Mouse (Mus musculus) c-Kit-positive CD71-positive TER-119-positive erythroid progenitor cells, embryonic 14.5 days (primary cell): ENCODE results near the gene Get4.

ENCODE experiments used
- DNase-seq: peaks from one replicate; pipeline ENCODE4 v3.0.0-alpha.2; 2013; ENCODE audit warnings: low spot score

The Get4 gene

GRCm38 (mm10) chr5:139283460-139284180 is 31.5 kb downstream of the Get4 start:
- DNase-seq, result no peak

DNA sequence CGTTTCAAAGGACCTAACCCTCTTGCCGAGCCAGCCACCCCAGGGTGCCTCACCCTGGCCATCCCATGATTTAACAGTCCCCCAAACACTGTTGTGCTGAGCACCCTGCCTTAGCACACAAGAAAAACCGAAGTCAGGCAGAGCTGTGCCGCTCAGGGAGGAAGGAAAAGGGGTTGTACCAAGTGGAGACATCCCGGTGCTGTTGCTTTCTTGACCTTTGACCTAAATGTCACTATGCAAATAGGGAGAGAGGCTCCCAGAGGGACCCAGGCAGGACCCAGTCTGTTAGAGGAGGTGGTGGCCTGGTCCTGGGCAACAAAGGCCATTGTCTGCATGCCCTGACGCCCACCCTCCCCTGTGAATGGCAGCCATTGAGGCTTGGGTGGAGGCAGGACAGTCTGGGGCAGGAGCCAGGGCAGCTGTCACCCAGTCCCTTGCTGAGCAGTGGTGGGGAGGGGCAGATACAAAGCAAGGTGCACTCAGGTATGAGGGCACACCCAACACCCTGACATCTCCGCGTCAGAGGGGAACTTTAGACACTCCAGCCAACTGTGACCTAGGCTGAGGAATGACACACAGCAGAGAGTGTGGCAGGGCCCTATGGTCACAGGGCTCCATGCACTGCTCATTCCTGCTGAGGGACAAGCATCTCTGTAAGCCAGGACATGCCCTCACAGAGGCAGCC is 33.4 kb downstream of the Get4 start:
- DNase-seq, result no peak

- DNase-seq, result no peak
These were observed 34.2 kb downstream of the Get4 start for GRCm38 (mm10) chr5:139286142-139286941.

- peak; percentile 40 for DNase-seq
These were observed 35.0 kb downstream of the Get4 start for GRCm38 (mm10) chr5:139287099-139287498.

DNA sequence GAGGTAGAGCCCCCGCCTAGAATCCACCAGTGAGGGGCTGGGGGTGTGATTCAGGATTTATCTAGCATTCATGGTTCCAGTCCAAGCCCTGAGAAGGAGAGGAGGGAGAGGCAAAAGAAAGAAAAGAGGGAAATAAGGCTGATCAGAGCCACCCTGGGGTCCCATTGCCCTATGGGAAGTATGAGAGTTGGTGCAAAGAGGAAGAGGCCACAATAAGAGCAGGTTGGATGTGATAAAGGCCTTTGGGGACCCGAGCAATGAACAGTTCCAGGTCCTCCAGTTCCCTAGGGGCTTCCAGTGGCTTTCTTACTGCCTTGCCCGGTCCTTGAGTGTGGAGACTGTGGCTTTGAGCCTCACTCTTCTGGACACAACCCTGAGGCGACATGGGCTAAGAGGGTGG is 35.7 kb downstream of the Get4 start:
- DNase-seq, result no peak

GRCm38 (mm10) chr5:139288591-139288990 is 36.5 kb downstream of the Get4 start:
- no peak for DNase-seq

DNA sequence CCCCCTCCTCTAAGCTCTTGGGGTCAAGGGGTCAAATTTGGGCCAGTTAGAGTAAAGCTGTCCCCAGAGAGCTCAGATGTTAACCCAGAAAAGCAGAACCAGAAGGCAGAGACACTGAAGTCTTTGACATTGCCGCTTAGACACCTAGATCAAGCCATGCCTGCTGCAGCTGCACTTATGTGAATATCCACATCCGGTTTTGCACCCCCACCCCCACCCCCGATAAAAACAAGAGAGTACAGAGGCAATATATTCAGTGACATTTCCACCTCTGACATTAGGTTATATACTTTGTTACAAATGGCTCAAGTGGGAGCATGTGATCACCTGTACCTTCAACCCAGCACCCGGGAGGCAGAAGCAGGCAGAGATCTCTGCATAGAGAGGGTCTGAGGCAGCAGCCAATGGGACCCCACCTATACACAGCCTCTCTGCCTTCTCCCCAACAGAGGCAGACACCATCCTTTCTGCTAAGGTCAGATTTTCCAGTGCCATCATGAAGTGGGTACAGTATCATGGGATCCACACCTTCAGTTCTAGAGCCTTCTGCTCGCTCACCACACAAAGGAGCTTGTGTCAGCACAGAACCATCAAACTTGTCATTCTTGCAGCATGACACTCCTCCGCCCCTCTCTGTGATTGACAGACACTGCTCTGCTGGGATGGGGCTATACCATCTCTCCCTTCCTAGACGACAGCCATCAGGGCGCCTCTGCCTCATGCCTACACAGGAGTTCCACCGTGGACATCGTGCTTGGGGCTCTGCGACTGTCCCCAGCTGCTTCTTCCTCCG is 38.5 kb downstream of the Get4 start:
- no peak for DNase-seq

- DNase-seq, result no peak
These were observed 39.9 kb downstream of the Get4 start for GRCm38 (mm10) chr5:139291811-139292560.

DNA sequence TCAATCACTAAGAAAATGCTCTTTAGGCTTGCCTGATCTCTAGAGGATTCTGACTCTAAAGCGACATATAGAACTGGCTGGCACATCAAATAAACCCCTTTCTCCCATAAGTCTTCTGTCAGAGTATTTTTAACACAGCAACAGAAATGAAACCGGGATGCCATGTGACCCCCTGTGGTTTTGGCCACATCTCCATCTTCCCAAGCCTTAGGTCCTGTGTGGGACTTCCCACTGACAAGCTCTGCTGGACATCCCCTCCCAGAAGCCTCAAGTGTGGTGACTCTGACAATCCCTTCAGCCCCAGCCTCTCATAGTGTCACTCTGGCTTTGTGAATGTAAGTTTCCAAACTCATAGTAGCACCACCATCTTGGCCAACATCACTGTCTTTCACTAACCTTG is 42.0 kb downstream of the Get4 start:
- no peak for DNase-seq

DNA sequence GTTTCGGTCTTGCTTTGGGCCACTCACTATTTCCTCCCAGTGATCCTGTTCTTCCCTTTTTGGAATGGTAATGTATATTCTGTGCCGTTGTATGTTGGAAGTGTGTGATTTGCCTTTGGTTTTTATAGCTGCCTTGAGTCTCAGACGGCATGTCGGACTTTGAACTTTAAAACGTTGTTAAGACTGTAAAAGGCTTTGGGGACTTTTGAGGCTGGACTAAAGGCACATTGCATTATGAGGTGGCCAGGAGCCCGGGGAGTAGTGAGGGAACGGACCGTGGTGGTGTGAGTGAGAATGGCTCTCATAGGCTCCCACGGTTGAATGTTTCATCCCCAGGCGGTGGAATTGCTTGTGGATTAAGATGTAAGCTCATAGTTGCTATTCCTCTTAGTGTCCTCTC is 45.0 kb downstream of the Get4 start:
- DNase-seq, result no peak

GRCm38 (mm10) chr5:139297745-139298144 is 45.6 kb downstream of the Get4 start:
- DNase-seq, result no peak

DNA sequence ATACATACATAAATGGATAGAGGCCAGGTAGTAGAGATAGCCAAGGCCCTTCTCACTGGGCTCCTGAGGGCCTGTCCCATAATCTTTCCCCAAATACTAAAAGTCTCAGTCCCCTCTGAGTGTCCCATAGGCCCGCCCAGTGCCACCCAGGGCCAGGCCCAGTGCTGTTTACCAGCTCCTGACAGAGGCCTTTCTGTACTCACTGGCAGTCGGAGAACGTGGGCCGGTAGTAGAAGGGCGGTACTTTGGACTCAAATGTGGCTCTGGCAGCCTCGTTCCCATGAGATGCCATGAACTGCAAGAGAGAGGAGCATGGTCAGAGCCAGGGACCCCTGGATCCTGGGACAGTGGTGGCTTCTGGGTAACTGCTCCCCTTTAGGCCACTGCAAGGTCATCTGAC is 50.0 kb downstream of the Get4 start:
- no peak for DNase-seq

- DNase-seq, result no peak
These were observed 51.5 kb downstream of the Get4 start for GRCm38 (mm10) chr5:139303646-139304061.

GRCm38 (mm10) chr5:139309946-139310345 is 57.8 kb downstream of the Get4 start:
- DNase-seq, result no peak

DNA sequence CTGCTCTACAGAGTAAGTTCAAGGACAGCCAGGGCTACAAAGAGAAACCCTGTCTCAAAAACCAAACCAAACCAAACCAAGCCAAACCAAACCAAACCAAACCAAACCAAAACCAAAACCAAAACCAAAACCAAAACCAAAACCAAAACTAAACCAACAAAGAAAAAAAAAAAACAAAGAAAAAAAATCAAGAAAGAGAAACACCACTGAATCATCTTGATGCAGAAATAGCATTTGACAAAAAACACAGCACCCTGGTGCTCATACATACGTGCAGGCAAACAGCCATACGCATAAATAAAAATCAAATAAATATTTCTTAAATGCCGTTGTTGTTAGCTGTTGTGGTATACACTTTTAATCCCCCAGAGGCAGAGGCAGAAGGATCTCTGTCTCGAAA is 58.4 kb downstream of the Get4 start:
- no peak for DNase-seq

DNA sequence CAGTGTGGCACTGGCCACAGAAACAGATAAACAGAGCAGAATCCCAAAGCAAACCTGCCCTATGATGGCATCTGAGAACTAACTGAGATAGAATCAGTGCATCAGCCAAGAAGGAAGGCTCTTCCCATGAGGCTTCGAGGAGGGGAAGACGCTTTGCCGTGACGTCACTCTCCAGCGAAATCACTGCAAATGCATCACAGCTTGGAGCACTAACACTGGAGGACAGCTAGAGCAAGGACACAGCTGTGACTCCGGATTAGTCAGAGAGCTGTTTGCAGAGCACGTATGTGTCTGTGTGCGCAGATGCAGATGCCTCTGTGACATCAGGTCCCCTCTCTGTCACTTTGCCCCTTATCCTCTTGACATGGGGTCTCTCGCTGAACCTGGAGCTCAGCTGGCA is 59.7 kb downstream of the Get4 start:
- DNase-seq, result no peak

GRCm38 (mm10) chr5:139313536-139313935 is 61.4 kb downstream of the Get4 start:
- DNase-seq, result no peak

GRCm38 (mm10) chr5:139314941-139315642 is 63.0 kb downstream of the Get4 start:
- no peak for DNase-seq

- DNase-seq, result no peak
These were observed 65.0 kb downstream of the Get4 start for GRCm38 (mm10) chr5:139316982-139317675.
